Mouse (Mus musculus) 3134 (cell line): ENCODE results near the gene Ramp3.
"Not testable (repeated sequence)": the region's sequence is repeated elsewhere in the genome, so short reads cannot be mapped to it uniquely, and the experiment has no call there.

Experiments used
- DNase-seq: peaks from one replicate; pipeline ENCODE4 v3.0.0-alpha.2; 2011; ENCODE audit warnings: low spot score; ENCODE audit not compliant: insufficient read length; ENCODE audit errors: extremely low read depth

Ramp3 gene

GRCm38 (mm10) chr11:6658271-6658670 lies at the start of gene Ramp3:
Ramp3 (plus strand) TSS chr11:6658521.
- peak; percentile 71 for DNase-seq

- DNase-seq, result no peak
Measured at GRCm38 (mm10) chr11:6615250-6616205, 42.8 kb upstream of the Ramp3 start.

DNA sequence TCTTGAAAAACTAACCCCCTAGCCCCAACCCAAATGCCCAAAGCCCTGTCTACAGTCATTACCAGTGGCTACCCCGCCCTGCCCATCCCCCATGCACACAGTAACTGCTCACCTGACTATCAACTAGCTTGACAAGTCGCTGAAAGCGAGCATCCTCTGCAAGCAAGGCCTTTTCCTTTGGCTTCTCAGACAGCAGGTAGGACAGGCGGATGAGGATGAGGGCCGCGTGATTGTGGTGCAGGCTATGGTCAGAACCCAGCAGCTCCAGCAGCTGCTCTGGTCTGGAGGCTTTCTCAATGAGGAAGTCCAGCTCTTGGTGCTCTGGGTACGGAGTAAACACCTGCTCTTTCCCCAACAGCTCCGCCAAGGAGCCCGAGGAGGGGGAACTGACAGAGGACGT lies 34.6 kb upstream of the Ramp3 start:
- DNase-seq, result no peak

DNA sequence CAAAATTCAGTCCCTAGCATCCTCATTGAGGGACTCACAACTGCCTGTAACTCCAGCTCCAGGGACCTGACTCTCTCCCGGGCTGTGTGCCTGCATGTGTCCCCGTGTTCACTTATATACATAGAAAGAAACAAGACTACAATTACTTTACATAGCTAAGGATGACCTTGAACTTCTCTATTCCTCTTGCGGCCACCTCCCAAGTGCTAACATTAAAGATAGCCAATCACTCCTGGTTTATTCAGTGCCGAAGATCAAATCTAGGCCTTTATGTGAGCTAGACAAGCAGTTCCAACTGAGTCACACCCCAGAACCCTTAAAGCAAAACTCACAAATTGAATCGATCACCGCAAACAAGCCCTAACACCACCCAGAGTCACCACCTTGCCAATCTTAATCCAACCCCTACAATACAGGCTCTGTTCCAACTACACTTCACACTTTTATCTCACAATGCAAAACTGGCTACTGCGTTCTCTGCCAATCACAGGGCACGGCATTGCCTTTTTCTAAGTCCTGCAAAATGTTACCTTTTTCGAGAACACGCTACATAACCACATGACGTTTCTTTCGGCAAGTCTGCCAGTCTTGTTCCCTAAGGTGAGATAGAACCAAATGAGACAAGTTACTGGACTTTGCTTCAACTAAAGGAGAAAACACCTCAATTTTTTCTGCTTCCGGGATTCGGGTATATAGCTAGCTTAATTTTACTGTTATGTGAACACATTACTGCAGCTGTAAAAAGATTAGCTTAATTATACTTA lies 33.5 kb upstream of the Ramp3 start:
- no peak for DNase-seq

DNA sequence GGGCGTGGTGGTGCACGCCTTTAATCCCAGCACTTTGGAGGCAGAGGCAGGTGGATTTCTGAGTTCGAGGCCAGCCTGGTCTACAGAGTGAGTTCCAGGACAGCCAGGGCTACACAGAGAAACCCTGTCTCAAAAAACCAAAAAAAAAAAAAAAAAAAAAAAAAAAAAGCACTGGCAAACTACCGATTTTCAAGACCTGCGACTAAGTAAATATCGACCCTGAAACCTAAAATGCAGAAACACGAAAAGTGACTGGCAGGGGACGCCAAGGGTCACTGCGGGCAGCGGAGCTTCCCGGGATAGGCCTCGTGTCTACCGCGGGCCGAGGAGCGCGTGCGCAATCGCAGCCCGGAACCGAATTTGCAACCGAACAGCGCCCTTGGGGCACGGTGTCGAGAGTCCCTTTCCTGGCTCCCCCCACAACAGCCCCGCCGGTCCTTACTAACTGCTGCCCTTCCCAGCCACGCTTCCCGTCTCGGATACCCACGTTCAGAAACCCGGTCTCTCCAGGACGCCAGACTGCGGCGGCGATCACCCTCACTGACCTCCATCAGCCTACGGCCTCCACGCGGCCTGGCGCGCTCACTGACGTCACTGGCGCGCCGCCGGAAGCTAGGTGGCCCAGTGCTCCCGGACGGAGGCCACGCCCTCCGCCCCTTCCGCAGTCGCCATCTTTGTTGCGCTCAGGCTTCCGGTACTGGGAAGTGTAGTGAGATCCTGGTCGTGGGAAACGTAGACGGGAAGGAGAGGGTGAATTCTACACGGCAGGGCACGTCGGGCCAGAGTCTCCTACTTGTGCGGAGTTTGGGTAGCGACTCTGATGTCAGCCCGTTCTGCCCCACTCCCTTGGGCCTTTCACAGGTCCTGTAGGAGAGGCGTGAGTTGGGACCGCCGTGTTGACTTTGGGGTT lies 32.6 kb upstream of the Ramp3 start, which contains the start of gene Tbrg4:
Tbrg4 (minus strand) TSS at position 590 of the 910 bp plus-strand sequence.
- DNase-seq, result peak; percentile 96

- DNase-seq, result no peak
Measured at GRCm38 (mm10) chr11:6626388-6626772, 31.9 kb upstream of the Ramp3 start.

- DNase-seq, result no peak
Measured at GRCm38 (mm10) chr11:6627731-6628130, 30.6 kb upstream of the Ramp3 start.

- peak; percentile 43 for DNase-seq
Measured at GRCm38 (mm10) chr11:6628568-6628967, 29.8 kb upstream of the Ramp3 start.

DNA sequence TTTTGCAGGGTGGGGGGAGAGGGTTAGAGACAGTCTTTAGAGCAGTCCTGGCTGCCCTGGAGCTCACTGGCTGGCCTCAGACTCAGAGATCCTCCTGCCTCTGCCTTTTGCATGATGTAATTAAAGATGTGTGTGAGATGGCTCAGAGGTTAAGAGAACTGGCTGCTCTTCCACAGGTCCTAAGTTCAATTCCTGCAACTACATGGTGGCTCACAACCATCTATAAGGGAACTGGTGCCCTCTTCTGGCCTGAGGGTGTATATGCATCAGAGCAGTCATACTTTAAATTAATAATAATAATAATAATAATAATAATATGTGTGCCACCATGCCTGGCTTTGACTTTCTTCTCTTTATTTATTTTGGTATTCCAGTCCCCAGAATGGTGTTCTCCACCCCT lies 28.7 kb upstream of the Ramp3 start:
- DNase-seq, result no peak

DNA sequence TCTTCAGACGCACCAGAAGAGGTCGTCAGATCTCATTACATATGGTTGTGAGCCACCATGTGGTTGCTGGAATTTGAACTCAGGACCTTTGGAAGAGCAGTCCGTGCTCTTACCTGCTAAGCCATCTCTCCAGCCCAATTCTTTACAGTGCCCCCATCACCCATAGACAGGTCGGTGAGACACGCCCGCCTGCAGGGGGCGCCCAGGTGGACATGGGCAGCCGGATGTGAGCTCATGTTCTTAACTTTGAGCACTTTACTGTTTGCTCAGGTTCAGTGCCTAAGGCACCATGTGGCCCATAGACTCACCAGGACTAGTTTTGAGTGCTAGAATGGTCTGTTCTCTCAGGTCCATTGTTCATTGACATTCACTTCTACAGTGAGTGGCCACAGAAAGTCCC lies 22.2 kb upstream of the Ramp3 start:
- DNase-seq, result peak; percentile 32

- DNase-seq, result no peak
Measured at GRCm38 (mm10) chr11:6638537-6638936, 19.8 kb upstream of the Ramp3 start, which contains the start of gene Wap. Wap (minus strand) TSS chr11:6638637.

GRCm38 (mm10) chr11:6639072-6639471 lies 19.2 kb upstream of the Ramp3 start:
- DNase-seq, result no peak

- no peak for DNase-seq
Measured at GRCm38 (mm10) chr11:6644566-6644965, 13.8 kb upstream of the Ramp3 start.

- no peak for DNase-seq
Measured at GRCm38 (mm10) chr11:6647831-6648724, 10.2 kb upstream of the Ramp3 start.

- DNase-seq, result no peak
Measured at GRCm38 (mm10) chr11:6650519-6650918, 7.8 kb upstream of the Ramp3 start.

DNA sequence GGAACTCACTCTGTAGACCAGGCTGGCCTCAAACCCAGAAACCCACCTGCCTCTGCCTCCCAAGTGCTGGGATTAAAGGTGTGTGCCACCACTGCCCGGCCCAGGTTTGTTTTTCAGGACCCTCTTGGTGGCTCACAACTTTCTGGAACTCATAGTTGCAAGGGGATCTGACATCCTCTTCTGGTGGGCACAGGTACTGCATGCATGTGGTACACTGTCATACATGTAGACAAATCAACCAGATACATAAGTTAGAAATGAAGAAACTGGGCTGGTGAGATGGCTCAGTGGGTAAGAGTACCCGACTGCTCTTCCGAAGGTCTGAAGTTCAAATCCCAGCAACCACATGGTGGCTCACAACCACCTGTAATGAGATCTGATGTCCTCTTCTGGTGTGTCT lies 5.3 kb upstream of the Ramp3 start:
- DNase-seq, result not testable (repeated sequence)

GRCm38 (mm10) chr11:6654903-6655302 lies 3.4 kb upstream of the Ramp3 start:
- peak; percentile 41 for DNase-seq

DNA sequence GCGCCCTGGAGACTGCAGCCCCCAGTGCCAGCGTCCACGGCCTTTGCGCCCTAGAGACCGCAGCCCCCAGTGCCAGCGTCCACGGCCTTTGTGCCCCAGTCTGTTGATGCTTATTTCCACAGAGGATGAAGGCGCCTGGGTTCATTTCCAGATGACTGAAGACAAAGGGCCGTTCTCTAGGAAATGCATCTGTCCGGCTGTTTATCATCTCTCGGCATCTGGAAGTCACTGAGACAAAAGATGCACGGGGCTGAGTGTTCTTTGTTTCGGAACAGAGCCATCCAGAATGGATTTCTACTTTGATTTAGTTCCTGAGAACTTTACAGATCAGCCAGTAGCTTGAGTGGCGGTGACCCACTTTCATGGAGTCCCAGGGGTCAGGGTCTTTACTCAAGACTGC lies 2.9 kb downstream of the Ramp3 start:
- DNase-seq, result no peak

DNA sequence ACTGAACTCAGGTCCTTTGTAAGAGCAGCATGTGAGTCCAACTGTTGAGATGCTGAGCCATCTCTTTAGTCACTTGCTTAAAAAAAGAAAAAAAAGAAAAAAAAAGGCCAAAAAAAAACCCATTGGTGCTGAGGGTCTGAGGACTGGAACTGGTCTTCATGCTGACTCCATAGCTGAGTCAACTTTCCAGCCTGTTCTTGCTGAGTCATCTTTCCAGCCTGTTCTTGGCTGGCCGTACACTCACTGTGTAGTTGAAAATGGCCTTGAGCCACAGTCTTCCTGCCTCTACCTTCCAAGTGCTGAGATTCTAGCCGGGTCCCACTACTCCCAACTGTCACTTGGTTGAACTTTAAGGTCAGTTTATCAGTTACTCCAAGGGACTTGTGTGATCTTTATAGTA lies 8.3 kb downstream of the Ramp3 start:
- peak; percentile 27 for DNase-seq

GRCm38 (mm10) chr11:6669041-6669440 lies 10.7 kb downstream of the Ramp3 start:
- no peak for DNase-seq
